Mouse (Mus musculus) T-helper 2 cell (primary cell): ENCODE measurements around the gene Sorbs1.

Experiments
- in situ Hi-C: fragments of 300-600 bp; cut with MboI, MseI; formaldehyde crosslinking; loops from one replicate; pipeline ENCODE4 v1.15.1; 2025; ENCODE audit warnings: high pct_unique_total_duplicates

Gene Sorbs1

DNA sequence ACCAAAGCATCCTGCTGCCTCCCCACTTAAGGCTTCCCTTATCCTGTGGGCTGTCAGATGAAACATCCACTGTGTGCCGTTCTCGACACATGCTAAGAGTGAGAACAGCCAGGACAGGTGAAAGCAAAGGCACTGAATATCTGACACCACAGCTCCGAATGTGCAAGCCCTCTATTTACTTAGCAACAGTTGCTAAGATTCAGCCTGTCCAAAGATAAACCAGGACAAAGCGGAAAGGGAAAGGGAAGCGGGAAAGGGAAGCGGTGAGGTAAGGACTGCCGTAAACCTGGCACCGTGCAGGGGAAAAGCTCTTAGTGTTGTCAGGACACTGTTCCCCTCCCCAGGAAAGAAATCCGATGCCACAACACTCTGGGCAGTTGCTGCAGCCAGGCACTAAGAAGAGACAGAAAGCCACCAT is 75.9 kb downstream of the Sorbs1 start:
- in situ Hi-C loops = no loop called here

- in situ Hi-C loops = no loop called here
Measured at GRCm38 (mm10) chr19:40436465-40437200, 76.9 kb downstream of the Sorbs1 start.

DNA sequence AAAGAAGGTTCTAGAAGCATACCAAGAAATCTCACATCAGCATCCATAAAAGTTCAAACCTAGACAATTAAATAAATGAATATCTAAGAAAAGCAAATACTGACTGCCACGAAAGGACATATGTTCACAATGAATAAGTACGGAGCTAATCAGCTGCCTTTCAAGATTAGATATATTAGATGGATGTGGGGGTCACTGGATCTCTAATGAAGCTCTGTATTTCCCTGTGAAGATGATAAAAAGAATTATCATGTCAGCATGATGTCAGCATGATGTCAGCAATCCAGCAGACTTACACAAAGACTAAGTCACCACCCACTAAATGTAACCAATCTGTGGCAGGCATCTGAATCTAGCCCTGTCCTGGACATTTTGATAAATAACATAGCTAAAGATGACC is 77.8 kb downstream of the Sorbs1 start:
- in situ Hi-C loops = no loop called here

- in situ Hi-C loops = no loop called here
Measured at GRCm38 (mm10) chr19:40435045-40435444, 78.5 kb downstream of the Sorbs1 start.

- in situ Hi-C loops = no loop called here
Measured at GRCm38 (mm10) chr19:40434042-40434869, 79.3 kb downstream of the Sorbs1 start.

- in situ Hi-C loops = no loop called here
Measured at GRCm38 (mm10) chr19:40433316-40433912, 80.2 kb downstream of the Sorbs1 start.

- in situ Hi-C loops = no loop called here
Measured at GRCm38 (mm10) chr19:40431969-40432368, 81.6 kb downstream of the Sorbs1 start.

DNA sequence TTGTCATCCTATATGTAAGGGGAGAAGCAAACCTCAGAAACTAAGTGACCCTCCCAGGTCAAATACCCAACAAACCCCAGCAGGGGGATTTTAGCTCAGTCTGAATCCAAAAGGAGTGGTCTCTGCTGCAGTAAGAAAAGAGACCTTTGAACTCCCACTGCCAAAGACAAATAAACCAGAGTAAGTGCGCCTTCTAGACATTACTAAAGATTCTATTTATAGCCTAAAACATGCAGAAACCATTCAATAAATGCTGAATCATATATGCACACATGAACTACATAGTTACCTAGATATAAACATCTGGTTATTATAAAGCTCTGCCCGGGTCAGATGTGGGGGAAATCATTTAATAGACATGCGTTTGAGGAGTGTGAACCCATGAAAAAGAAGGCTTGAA is 84.0 kb downstream of the Sorbs1 start:
- in situ Hi-C loops = no loop called here

- in situ Hi-C loops = no loop called here
Measured at GRCm38 (mm10) chr19:40429169-40429568, 84.4 kb downstream of the Sorbs1 start.

DNA sequence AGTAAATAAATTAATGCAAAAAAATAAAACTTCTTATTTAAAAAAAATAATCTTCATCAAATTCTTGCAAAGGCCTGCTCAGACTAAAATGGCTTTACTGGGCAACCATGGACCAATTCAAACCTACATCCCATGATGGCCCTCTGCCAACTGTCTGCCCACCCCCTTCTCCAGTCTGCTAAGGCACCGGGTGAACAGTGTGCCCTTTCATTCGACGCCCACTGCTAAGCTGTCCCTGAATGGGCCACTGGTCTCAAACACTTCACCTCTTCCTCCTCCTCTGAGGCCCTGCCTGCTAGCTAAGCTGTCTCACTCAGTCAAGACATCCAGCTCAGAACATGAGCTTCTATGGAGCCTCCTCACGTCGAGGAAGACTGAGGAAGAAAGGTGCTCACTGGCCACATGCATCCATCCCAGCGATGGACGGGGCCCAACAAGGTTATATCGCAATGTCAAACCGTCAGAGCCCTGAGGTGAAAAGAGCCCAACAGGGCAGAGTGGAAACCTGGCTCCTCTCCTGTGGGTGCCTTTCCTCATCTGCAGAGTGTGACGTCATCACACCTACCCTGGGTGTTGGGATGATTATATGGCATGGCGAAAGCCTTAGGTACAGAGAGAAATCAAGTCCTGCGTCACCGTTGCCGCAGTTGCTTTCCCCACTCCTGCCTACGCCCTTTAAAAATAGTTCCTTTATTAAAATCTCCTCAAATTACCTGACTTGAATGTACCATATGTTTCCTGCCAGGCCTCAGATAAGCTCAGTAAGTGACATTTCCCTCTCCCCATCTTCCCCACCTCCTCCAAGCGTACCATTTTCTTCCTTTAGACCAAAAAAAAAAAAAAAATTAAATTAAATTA is 87.2 kb downstream of the Sorbs1 start:
- in situ Hi-C loops = no loop called here

GRCm38 (mm10) chr19:40425326-40425725 is 88.3 kb downstream of the Sorbs1 start:
- in situ Hi-C loops = no loop called here

DNA sequence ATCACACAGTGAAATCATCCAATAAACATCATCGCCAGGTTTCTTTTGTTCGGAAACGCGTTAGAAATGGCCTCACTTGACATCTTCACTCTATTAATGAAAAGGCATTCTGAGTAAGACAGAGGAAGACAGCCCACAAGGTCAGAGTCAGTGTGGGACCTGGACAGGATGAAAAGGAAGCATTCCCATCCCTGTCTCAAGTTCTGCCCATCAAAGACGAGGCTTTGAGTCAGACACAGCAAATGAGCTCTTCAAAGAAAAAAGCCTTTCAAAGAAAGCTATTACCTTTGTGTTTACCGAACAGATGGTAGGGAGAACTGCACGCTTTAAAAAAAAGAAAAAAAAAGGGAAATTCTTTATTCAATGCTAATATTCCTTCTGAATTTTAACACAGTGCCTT is 92.5 kb downstream of the Sorbs1 start:
- in situ Hi-C loops = no loop called here

DNA sequence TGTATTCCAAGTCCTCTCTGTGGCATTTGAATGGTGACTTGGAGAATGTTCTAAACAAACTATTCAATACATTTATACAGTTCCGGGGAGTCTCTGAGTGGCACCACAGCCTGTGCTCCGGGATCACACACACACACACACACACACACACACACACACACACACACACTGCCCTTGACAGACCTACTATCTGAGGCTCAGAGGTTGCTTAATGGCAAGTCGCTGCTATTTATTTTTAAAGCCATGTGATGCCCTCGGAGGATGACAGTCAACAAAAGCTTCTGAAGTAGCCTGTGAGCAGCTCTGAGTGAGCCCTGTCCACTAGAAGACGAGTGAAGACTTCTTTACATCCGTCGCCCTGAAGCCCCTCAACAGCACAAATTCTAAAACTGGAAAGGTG is 94.3 kb downstream of the Sorbs1 start:
- in situ Hi-C loops = no loop called here

GRCm38 (mm10) chr19:40417155-40417821 is 96.3 kb downstream of the Sorbs1 start:
- in situ Hi-C loops = no loop called here

GRCm38 (mm10) chr19:40415725-40416124 is 97.9 kb downstream of the Sorbs1 start:
- in situ Hi-C loops = no loop called here

- in situ Hi-C loops = no loop called here
Measured at GRCm38 (mm10) chr19:40414798-40415475, 98.6 kb downstream of the Sorbs1 start.

- in situ Hi-C loops = no loop called here
Measured at GRCm38 (mm10) chr19:40414386-40414785, 99.2 kb downstream of the Sorbs1 start.

- in situ Hi-C loops = no loop called here
Measured at GRCm38 (mm10) chr19:40411379-40411813, 102.2 kb downstream of the Sorbs1 start.

- in situ Hi-C loops = no loop called here
Measured at GRCm38 (mm10) chr19:40410511-40410910, 103.1 kb downstream of the Sorbs1 start.

GRCm38 (mm10) chr19:40410109-40410508 is 103.5 kb downstream of the Sorbs1 start:
- in situ Hi-C loops = no loop called here
